Mouse (Mus musculus) pancreas, adult 10 weeks (tissue): ENCODE measurements around the gene Sfr1. TPM values are rescaled to one million over a fixed set of nuclear protein-coding genes. Genes with fewer than 3 reads are reported as not detected.

Experiments used
- polyA plus RNA-seq: library from polyadenylated mRNA; stranded (reverse); fragments of 350-450 nt; fragmentation: Illumina TruSeq; extraction: RNeasy Lipid Tissue Mini Kit (QIAGEN cat#74804); gene quantifications from one replicate; pipeline ENCODE4 v1.2.3, GENCODE M21; 2015; ENCODE audit warnings: low read depth, low replicate concordance; ENCODE audit not compliant: insufficient read depth

The Sfr1 gene
- 19.9 TPM for polyA plus RNA-seq

DNA sequence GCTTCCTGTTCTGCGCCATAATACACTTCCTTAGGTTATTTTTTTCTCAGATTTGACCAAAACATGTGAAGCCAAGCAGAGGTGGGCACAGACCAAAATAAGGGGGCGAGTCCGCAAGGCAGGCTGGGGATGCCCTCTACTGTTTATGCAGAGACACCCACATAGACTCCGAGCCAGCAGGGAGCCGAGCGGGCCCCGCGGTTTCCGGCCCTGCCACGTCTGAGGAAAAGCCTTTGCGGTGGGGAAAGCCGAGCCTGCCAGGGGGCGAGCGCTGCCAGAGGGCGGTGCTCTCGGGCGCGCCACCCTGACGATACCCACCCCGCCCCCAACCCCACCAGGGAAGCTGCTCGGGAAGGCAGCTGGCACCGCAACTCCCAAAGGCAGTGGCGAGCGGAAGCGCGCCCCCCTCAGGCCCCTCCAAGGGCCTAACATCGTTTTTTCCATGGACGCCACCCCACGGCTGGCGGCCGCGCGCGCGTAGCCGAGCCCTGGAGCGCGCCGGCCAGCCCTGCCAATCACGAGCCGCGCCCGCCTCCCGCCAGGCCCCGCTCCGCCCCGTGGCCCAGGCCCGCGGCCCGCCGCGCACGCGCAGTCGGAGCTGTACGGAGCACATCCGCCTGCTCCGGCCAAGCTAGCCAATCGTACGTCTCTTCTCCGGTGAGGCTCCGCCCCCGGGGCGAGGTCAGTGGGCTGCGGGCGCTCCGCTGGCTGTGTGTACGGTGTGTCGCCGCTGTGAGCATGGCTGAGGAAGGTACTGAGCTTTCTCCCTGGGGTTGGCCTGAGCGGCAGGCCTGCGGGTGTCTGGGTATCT, at the start of gene Sfr1:
Sfr1 (plus strand) TSS at position 612 of the 811 bp plus-strand sequence.

DNA sequence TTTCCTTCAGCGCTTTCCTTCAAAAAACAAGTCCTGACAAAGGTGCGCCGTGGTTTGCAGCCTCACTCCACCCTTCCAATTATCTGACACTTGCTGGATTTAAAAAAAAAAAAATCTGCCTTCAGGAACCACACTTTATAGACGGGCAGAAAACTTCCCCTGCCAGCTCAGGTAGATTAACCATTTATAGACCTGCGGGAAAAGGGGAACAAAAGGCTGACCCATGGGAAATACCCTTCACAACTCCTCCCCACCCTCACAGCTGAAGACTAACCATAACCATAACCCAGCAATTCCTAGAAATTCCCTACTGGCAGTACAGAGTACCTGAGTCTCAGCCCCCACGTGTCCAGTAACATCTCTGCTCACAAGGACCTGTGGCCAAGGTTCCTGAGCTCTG, 39.5 kb upstream of the Sfr1 start, which contains the start of gene Col17a1:
Col17a1 (minus strand) TSS at position 101 of the 400 bp plus-strand sequence.

Other genes starting within 250 kb of the Sfr1 start
- gene Stn1, start 194.2 kb upstream of the Sfr1 start, polyA plus RNA-seq: 4.5 TPM
- 11.1 TPM for gene Slk, start 152.0 kb upstream of the Sfr1 start, polyA plus RNA-seq
- gene Col17a1, start 39.6 kb upstream of the Sfr1 start, polyA plus RNA-seq: 0.15 TPM
- 18.3 TPM for gene Gsto1, start 123.3 kb downstream of the Sfr1 start, polyA plus RNA-seq
- 1.1 TPM for gene Gsto2, start 133.9 kb downstream of the Sfr1 start, polyA plus RNA-seq
- not detected for gene Cfap43, start 187.6 kb downstream of the Sfr1 start, polyA plus RNA-seq
- gene Itprip, start 187.6 kb downstream of the Sfr1 start, polyA plus RNA-seq: 2.2 TPM
- not detected for gene Cfap58, start 206.0 kb downstream of the Sfr1 start, polyA plus RNA-seq